8 mouse cellular contexts compared by ENCODE assay signal in genomic region chr10:62866035-62866791, GRCm38 (mm10). TPM values are rescaled to one million over a fixed set of nuclear protein-coding genes. Genes with fewer than 3 reads are reported as not detected.
A peak's percentile ranks its signal among the peaks of the same experiment; 100 is the strongest.
DNase-seq lines count a peak whose midpoint lies in the region; ATAC-seq and TF ChIP-seq lines count a peak whose summit lies in the region.

No protein-coding gene starts in this region.

- WGBS in forebrain, embryonic 12.5 days: 16% methylated on average over 10 of the region's 11 CpGs
- 29% methylated on average over 11 of the region's 11 CpGs for WGBS in lung, postnatal 0 days

- H3K27me3 ChIP-seq in forebrain, embryonic 12.5 days: no peaks in the 10 kb centered on the region
- H3K27me3 ChIP-seq in lung, postnatal 0 days (replicated peaks; ENCODE audit: insufficient read depth, low read length): no peaks in the 10 kb centered on the region

- intact Hi-C loops in heart, postnatal 10 days (cut with DNase I): loop anchor here (5.0 kb wide), 1 partner anchor 56 kb away; the partner anchor contains the start of gene Slc25a16

- ATAC-seq in forebrain, embryonic 12.5 days (ENCODE audit: low FRiP score): peak; percentile 55
- ATAC-seq in lung, postnatal 0 days: peak; percentile 21

- H3K4me1 ChIP-seq in forebrain, embryonic 12.5 days: peaks cover 29% of the 10 kb centered on the region
- no peaks in the 10 kb centered on the region for H3K4me1 ChIP-seq in lung, postnatal 0 days (ENCODE audit: insufficient read depth, low read depth, low read length)

- TF ChIP-seq CTCF in lung, postnatal 0 days (IDR thresholded peaks at IDR 0.05): no peak

- peaks cover 10% of the 10 kb centered on the region for H3K36me3 ChIP-seq in forebrain, embryonic 12.5 days (replicated peaks)
- H3K36me3 ChIP-seq in lung, postnatal 0 days (ENCODE audit: insufficient read depth, low read length): no peaks in the 10 kb centered on the region

- H3K9ac ChIP-seq in forebrain, embryonic 12.5 days: peak overlapping the region; percentile 78
- H3K9ac ChIP-seq in lung, postnatal 0 days (replicated peaks; ENCODE audit: low read depth): no peak overlapping the region

- H3K9me3 ChIP-seq in forebrain, embryonic 12.5 days: 0 out of 2 replicates have a peak, but pooled peaks cover 3% of the 10 kb centered on the region
- H3K9me3 ChIP-seq in lung, postnatal 0 days (ENCODE audit: low read length): no peaks in the 10 kb centered on the region

- H3K4me2 ChIP-seq in forebrain, embryonic 12.5 days: peak overlapping the region; percentile 74
- peak overlapping the region; percentile 87 for H3K4me2 ChIP-seq in lung, postnatal 0 days (replicated peaks; ENCODE audit: low read depth, low read length)

- peak overlapping the region; percentile 54 for H3K4me3 ChIP-seq in forebrain, embryonic 12.5 days (replicated peaks)
- H3K4me3 ChIP-seq in lung, postnatal 0 days (ENCODE audit: low read depth, low read length): peak overlapping the region; percentile 53

- peak overlapping the region; percentile 96 for H3K27ac ChIP-seq in forebrain, embryonic 12.5 days
- H3K27ac ChIP-seq in lung, postnatal 0 days (ENCODE audit: low read length): no peak overlapping the region

- TF ChIP-seq EP300 in lung, postnatal 0 days (IDR thresholded peaks at IDR 0.05): no peak

- peak; percentile 53 for DNase-seq in testis, postnatal 10 days (ENCODE audit: low spot score)
- no peak for DNase-seq in testis, postnatal 14 days (ENCODE audit: low spot score)
- peak; percentile 76 to 78 for DNase-seq in heart, postnatal 10 days
- peak; percentile 37 to 47 for DNase-seq in layer of hippocampus, adult 8-10 months (ENCODE audit: low spot score in 2 of 2)
- DNase-seq in lung, postnatal 0 days (ENCODE audit: low spot score): no peak
- peak; percentile 43 for DNase-seq in right cerebral cortex, postnatal 25 days
- no peak for DNase-seq in natural killer cell, adult 2 months (ENCODE audit: low spot score in 2 of 2)

RNA-seq across cellular contexts. Expression of gene Tet1, which starts 42.6 kb away (rescaled TPM):
- 36.5 and 39.2 TPM in 2 replicates for polyA plus RNA-seq in forebrain, embryonic 12.5 days (2016; fragmentation: Nextera tagmentation; extraction: Ambion mirVana)
- 10 to 100 TPM; 23.3 to 35.6 TPM for total RNA-seq in heart, postnatal 10 days (2021)
- 10 to 100 TPM; 12.0 to 15.1 (median 13.7) TPM for total RNA-seq in layer of hippocampus, adult 8-10 months (2022)
- 5.2 and 7.0 TPM in 2 replicates for polyA plus RNA-seq in lung, postnatal 0 days (2015; fragmentation: Nextera tagmentation; extraction: Ambion mirVana)

RNA-seq across cellular contexts. Expression of gene Slc25a16, which starts 54.2 kb away (rescaled TPM):
- 13.0 and 13.1 TPM in 2 replicates for polyA plus RNA-seq in forebrain, embryonic 12.5 days (2016; fragmentation: Nextera tagmentation; extraction: Ambion mirVana)
- total RNA-seq in heart, postnatal 10 days (2021): 10 to 100 TPM; 29.5 to 30.7 TPM
- 10 to 100 TPM; 36.4 to 40.7 (median 38.9) TPM for total RNA-seq in layer of hippocampus, adult 8-10 months (2022)
- polyA plus RNA-seq in lung, postnatal 0 days (2015; fragmentation: Nextera tagmentation; extraction: Ambion mirVana): 20.3 and 24.0 TPM in 2 replicates

Comparison
In these comparisons a context has a peak if more than half of its experiments do, and no peak if none do; other contexts are left out.
1. DNase-seq: peak in testis, postnatal 10 days (single experiment), heart, postnatal 10 days (2 of 2), layer of hippocampus, adult 8-10 months (2 of 2) and right cerebral cortex, postnatal 25 days (single experiment); none in testis, postnatal 14 days (single experiment), lung, postnatal 0 days (single experiment) and natural killer cell, adult 2 months (0 of 2).